Mouse (Mus musculus) small intestine, adult 2 months (tissue): ENCODE measurements at regions not wholly inside any gene's neighbourhood (a gene's known extent, or its start where the extent isn't known, plus 50 kb on each side); places are given as distances from the start of the nearest gene placed in this dataset.

Source experiments
- H3K27ac ChIP-seq: fragments of 200-500 bp; 2 replicates; pipeline ENCODE4 v1.5.1; 2012; ENCODE audit warnings: low read depth, low read length, control low read depth, inconsistent platforms; ENCODE audit not compliant: insufficient read depth
- H3K27me3 ChIP-seq: fragments of 200-500 bp; 2 replicates; pipeline ENCODE4 v1.6.1; 2012; ENCODE audit warnings: mild to moderate bottlenecking, moderate library complexity, low read length, inconsistent platforms; ENCODE audit not compliant: control insufficient read depth, insufficient read depth
- H3K36me3 ChIP-seq: fragments of 200-500 bp; 2 replicates; pipeline ENCODE4 v1.6.1; 2012; ENCODE audit warnings: mild to moderate bottlenecking, low read length, control low read depth, inconsistent platforms; ENCODE audit not compliant: control insufficient read depth, insufficient read depth
- H3K4me1 ChIP-seq: fragments of 200-500 bp; 2 replicates; pipeline ENCODE4 v1.6.1; 2012; ENCODE audit warnings: low read length, inconsistent platforms, mixed read lengths; ENCODE audit not compliant: control insufficient read depth, insufficient read depth, insufficient read length
- H3K4me3 ChIP-seq: fragments of 200-500 bp; 2 replicates; pipeline ENCODE4 v1.5.1; 2012; ENCODE audit warnings: low read depth, mild to moderate bottlenecking, control low read depth, inconsistent platforms, low read length, moderate library complexity
- CTCF ChIP-seq: fragments of 200-500 bp; IDR thresholded peaks from 2 replicates; pipeline ENCODE4 v1.5.1; 2012; ENCODE audit warnings: low read depth, mild to moderate bottlenecking, control low read depth, inconsistent platforms, low read length, moderate library complexity, mixed read lengths; ENCODE audit not compliant: insufficient replicate concordance, insufficient read length; ENCODE audit errors: extremely low read depth
- POLR2A ChIP-seq: fragments of 200-500 bp; IDR thresholded peaks from 2 replicates; pipeline ENCODE4 v1.6.1; 2012; ENCODE audit warnings: low read depth, mild to moderate bottlenecking, control low read depth, inconsistent platforms, low read length, moderate library complexity
- WGBS: fragments of 180-500 bp; shearing (Covaris S2); methylation state at CpG from one replicate; pipeline ENCODE4 v1.1.7; 2018; 5-methylcytosine and 5-hydroxymethylcytosine counted together

DNA sequence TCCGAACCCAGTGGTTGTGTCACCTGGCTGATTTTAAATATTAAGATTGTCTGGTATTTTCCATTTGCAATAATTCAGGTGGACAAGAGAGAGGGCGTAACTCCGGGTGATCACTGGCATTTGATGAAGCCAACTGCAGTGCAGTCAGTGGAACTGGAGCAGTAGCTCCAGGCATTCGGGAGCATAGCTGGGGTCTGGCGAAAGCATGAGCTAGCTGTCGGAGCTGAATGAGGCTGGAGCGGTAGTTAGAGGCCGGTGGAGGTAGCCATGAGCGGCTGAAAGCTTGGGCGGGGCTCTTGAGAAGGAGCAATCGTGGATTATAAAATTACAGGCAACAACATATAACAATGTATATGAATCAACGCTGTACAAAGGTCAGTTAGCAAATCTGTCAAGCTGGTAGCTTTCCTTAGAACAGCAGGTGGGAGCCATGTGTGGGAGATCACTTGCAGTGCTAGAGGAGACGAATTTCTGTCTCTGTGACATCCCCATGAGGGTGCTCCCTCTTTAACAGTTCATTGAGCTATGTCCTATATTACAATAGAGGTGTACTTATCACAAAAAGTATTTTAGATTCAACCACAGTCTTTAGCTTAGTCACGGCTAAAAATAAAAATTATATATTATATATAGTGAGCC is 1415.0 kb upstream of the 1700008P02Rik start:
- no peaks in the 10 kb centered on the region for H3K27me3 ChIP-seq
- no peaks in the 10 kb centered on the region for H3K4me1 ChIP-seq
- WGBS = 64% methylated on average over 14 of the region's 14 CpGs
- no peak overlapping the region for H3K4me3 ChIP-seq
- TF ChIP-seq POLR2A = no peak
- TF ChIP-seq CTCF = no peak
- H3K36me3 ChIP-seq = no peaks in the 10 kb centered on the region
- no peak overlapping the region for H3K27ac ChIP-seq

DNA sequence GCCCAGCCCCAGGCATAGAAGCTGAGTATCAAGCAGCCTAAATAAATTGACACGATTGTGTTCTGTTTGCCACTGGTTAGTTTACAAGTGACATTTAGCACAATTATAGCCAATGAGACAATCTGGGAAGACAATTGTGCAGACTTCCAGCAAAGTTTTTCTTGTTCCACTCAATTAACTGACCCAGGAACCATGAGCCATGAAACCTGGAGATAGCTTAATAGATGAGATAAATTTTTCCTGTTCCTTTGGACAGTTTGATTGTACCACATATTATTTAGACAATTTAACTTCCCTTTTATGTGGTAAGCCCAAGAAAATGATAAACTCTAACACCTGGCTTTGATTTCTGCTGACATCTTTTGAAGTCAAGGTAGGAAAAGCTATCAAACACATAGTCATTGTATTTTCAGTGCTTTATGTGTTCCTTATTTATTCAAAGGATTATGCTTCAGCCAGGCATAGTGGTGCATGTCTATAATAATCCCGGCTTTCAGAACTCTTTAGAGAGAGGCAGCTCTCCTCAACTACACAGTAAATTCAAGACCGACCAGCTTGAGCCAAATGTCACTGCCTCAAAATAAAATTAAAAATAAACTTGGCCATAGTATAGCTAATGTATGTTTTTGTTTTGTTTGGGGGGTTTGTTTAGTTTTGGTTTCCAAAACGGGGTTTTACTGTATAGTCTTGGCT is 1406.2 kb upstream of the 1700008P02Rik start:
- Histone ChIP-seq H3K4me3 (no peak overlapping the region), H3K36me3 (no peaks in the 10 kb centered on the region), H3K27me3 (no peaks in the 10 kb centered on the region), H3K4me1 (no peaks in the 10 kb centered on the region), H3K27ac (no peak overlapping the region)
- TF ChIP-seq POLR2A (no peak), CTCF (no peak)
- WGBS = 61% methylated on average over 4 of the region's 4 CpGs

DNA sequence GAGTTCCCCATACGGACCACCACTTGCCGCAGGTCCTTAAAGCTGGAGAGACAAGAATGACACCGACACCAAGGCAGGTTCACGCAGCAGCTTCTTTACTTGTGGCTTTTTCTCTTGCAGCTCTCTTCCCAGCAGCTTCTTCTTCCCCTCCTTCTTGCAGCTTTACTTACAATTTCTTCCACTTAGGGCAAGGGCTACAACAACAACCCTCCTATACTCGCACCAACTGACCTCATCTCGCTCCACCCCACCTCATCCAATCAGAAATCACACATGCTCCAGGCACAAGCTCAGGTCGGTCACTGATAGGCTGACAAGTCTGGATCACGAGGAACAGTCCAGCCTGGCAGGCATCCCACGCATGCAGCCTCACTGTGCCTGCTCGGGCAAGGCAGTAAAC is 1402.4 kb upstream of the 1700008P02Rik start:
- H3K4me3 ChIP-seq = 0 out of 2 replicates have a peak overlapping the region, but pooled peaks have one; percentile 18
- H3K4me1 ChIP-seq = no peaks in the 10 kb centered on the region
- WGBS = 64% methylated on average over 10 of the region's 10 CpGs
- H3K36me3 ChIP-seq = no peaks in the 10 kb centered on the region
- no peaks in the 10 kb centered on the region for H3K27me3 ChIP-seq
- H3K27ac ChIP-seq = no peak overlapping the region
- TF ChIP-seq CTCF (no peak), POLR2A (no peak)

DNA sequence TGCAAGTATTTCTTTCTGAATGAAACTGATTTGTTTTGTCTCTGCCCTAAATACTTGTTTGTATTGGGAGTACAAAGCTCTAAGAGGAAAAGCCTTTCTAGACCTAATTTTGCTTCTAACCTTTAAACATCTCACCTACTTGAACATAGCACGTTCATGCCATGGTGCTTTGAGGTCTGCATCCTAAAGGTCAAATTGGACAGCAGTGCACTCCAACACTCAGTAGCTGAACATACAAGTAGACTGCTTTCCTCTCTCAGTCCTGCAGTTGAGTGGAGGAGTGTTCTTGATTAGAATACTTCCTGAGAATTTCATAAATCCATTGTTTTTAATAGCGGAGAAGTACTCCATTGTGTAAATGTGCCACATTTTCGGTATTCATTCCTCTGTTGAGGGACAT is 1397.2 kb upstream of the 1700008P02Rik start:
- TF ChIP-seq POLR2A (no peak), CTCF (no peak)
- Histone ChIP-seq H3K4me1 (no peaks in the 10 kb centered on the region), H3K27me3 (no peaks in the 10 kb centered on the region), H3K36me3 (no peaks in the 10 kb centered on the region), H3K4me3 (no peak overlapping the region), H3K27ac (no peak overlapping the region)
- WGBS = 82% methylated on average over 3 of the region's 3 CpGs

DNA sequence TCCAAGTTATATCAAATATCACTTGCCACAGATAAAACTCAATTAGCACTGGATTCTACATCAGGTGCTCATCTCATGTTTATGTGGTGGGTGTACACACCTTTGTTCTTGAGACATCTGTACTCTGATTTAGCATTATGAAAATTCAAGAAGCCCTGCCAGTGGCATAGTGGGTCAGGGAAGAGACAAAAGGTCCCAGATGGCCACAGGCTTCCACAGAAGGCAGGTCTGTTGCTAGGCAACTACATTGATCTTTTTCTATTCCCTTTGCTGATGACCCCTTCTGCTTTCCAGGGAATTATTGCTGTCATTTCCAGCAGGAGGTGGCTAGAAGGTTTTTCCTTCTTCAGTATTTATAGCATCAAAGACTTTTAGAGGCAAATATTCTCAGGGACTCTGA is 1396.7 kb upstream of the 1700008P02Rik start:
- H3K27me3 ChIP-seq = no peaks in the 10 kb centered on the region
- H3K27ac ChIP-seq = no peak overlapping the region
- TF ChIP-seq CTCF (no peak), POLR2A (no peak)
- H3K4me3 ChIP-seq = no peak overlapping the region
- H3K36me3 ChIP-seq = no peaks in the 10 kb centered on the region
- H3K4me1 ChIP-seq = no peaks in the 10 kb centered on the region

DNA sequence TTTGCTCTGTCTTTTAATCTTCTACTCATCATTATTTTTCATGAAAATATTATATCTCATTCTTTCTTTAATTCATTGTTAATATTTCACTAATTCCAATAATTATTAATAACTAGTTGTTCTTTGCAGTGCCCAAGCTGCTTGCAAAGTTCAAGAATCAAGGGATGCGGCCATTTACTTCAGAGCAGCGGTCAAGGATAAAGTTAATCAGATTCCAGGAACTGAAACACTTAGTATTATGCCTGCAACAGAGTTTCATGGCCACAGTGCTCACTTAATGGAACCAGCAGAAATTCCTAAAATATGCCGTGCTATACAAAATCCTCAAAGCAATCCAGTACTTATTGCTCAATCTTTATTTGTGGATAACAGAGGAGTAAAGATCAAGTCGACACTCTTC is 1389.7 kb upstream of the 1700008P02Rik start:
- Histone ChIP-seq H3K36me3 (no peaks in the 10 kb centered on the region), H3K4me1 (no peaks in the 10 kb centered on the region), H3K27ac (no peak overlapping the region), H3K4me3 (no peak overlapping the region), H3K27me3 (no peaks in the 10 kb centered on the region)
- 65% methylated on average over 4 of the region's 4 CpGs for WGBS
- TF ChIP-seq CTCF (no peak), POLR2A (no peak)

DNA sequence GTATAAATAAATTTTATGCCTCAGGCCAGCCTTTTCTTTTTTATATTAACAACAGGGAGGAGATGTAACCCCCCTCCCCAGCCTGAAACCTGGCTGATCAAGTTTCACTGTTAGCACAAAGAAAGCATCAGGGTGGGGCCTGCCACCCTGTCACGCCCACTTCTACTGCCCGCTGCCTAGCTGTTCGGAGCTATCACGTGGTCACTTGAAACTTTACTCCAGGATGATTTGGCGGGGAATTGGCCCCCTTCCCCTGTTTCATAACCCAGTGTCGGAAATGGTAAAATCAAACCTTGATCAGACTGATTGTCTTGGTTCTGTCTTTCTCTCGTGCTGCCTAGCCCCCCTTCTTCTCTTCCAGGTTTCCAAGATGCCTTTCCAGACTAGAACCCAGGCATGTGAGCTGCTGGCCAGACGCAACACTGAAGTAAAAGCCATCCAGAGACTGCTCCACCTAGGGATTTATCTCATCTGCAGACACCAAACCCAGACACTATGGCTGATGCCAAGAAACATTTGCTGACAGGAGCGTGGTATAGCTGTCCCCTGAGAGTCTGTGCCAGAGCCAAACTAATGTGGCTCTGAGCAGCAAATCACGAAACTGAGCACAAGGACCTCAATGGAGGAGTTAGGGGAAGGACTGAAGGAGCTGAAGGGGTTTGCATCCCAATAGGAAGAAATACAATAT is 1386.6 kb upstream of the 1700008P02Rik start:
- WGBS = 34% methylated on average over 10 of the region's 10 CpGs
- H3K4me3 ChIP-seq = no peak overlapping the region
- no peak for TF ChIP-seq POLR2A
- TF ChIP-seq CTCF = no peak

More for the DNA sequence above, 1386.6 kb upstream of the 1700008P02Rik start:
- Histone ChIP-seq H3K27me3 (no peaks in the 10 kb centered on the region), H3K27ac (no peak overlapping the region), H3K4me1 (no peaks in the 10 kb centered on the region), H3K36me3 (no peaks in the 10 kb centered on the region)
